Mouse (Mus musculus): ENCODE measurements around the gene Lrtm2. TPM values are rescaled to one million over a fixed set of nuclear protein-coding genes. Genes with fewer than 3 reads are reported as not detected.

Lrtm2 gene
- polyA plus RNA-seq, 1 experiment from 2014 or later, result 10.9 TPM

DNA sequence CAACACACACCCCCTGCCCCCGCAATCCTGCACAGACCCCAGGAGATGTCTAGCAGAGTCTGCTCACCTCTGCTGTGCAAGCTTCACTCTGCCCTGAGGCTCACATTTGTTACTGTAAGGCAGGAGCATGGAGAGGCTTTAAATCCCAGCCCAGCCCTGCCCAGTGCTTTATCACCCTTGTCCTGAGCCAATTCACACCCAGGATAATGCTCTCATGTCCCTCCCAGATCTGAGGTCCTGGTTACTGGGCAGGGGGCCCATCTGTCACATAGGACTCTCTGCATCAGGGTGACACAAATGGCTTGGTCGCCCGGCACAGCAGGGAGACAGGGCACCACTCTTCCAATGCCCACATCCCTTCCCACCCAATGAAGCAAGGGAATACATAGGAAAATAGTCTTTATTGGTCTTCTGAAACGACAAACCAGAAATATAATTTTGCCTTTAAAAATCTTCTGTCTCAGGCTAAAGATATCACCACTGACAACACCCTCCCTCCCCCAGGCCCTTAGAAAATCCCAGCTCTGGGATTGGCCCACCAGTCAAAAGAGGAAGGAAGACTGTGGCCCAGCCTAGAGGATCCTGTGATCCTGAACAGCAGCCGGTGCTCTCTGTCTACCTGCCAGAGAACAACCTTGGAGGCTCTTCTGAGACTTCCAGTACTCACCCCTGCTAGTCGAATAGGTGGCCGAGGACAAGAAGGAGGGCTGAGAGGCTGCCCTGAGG, 15.7 kb downstream of the Lrtm2 start:
- WGBS, result 54% methylated on average over 7 of the region's 7 CpGs
- Histone ChIP-seq H3K27ac (ENCODE audit: low read depth, low read length) (no peak overlapping the region), H3K27me3 (ENCODE audit: control insufficient read depth, insufficient read depth, low read length) (no peaks in the 10 kb centered on the region), H3K4me2 (ENCODE audit: low read depth, low read length) (no peak overlapping the region), H3K4me1 (ENCODE audit: control insufficient read depth, insufficient read depth, low read length) (peaks cover 19% of the 10 kb centered on the region), H3K36me3 (ENCODE audit: control insufficient read depth, insufficient read depth, low read length) (no peaks in the 10 kb centered on the region), H3K9me3 (ENCODE audit: control insufficient read depth, low read length) (no peaks in the 10 kb centered on the region), H3K4me3 (ENCODE audit: low read depth, low read length) (no peak overlapping the region), H3K9ac (replicated peaks; ENCODE audit: low read depth, low read length) (no peak overlapping the region)
- ATAC-seq (ENCODE audit: low read depth), result peak; percentile 33; the same call in 1 of the 2 replicates

DNA sequence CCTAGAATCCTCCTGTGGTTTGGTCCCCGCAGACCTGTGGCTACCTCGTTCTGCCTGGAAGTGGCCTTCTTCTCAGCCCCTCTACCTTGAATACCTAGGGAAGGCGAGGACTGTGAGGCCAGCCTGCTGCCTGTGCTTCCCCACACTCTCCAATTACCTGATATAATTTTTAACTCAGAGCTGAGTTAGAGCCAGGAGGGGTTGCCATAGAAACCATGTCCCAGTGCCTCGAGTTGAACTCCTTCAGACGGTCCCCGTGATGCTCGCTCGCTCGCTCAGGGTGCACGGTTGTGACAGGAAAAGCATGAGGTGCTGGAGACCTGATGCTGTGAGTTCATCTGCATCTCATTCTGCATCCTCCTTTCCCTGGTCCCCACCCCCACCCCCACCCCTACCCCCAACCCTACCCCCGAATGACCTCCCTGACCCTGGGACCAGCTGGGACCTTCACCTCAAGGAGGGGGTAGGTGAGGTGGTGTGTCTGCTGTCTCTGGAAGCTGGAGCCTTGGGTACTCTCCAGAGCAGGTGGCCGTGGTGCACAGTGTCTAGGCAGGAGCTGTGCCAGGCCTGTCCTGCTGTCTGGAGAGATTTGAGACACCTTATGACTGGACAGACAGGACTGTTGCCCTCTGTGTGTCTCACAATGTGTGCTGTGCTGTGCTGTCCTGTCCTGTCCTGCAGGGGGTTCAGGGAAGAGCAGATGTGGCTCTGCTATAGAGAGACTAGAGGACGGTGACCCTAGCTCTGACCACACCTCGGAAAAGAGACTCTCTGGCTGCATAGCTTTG, 16.8 kb downstream of the Lrtm2 start:
- 47% methylated on average over 14 of the region's 14 CpGs for WGBS
- H3K9ac ChIP-seq (replicated peaks; ENCODE audit: low read depth, low read length), result no peak overlapping the region

GRCm38 (mm10) chr6:119313096-119313495, 17.5 kb downstream of the Lrtm2 start:
- Histone ChIP-seq H3K27me3 (ENCODE audit: control insufficient read depth, insufficient read depth, low read length) (no peaks in the 10 kb centered on the region), H3K4me3 (ENCODE audit: low read depth, low read length) (no peak overlapping the region), H3K4me2 (ENCODE audit: low read depth, low read length) (no peak overlapping the region), H3K27ac (ENCODE audit: low read depth, low read length) (no peak overlapping the region), H3K36me3 (ENCODE audit: control insufficient read depth, insufficient read depth, low read length) (no peaks in the 10 kb centered on the region), H3K9ac (replicated peaks; ENCODE audit: low read depth, low read length) (no peak overlapping the region), H3K4me1 (ENCODE audit: control insufficient read depth, insufficient read depth, low read length) (peaks cover 19% of the 10 kb centered on the region), H3K9me3 (ENCODE audit: control insufficient read depth, low read length) (no peaks in the 10 kb centered on the region)
- no peak for ATAC-seq (ENCODE audit: low read depth)
- 54% methylated on average over 3 of the region's 3 CpGs for WGBS

More for the DNA sequence above, 16.8 kb downstream of the Lrtm2 start:
- H3K27ac ChIP-seq (ENCODE audit: low read depth, low read length), result peak overlapping the region; percentile 22; the same call in 1 of the 2 replicates
- no peaks in the 10 kb centered on the region for H3K36me3 ChIP-seq (ENCODE audit: control insufficient read depth, insufficient read depth, low read length)
- H3K9me3 ChIP-seq (ENCODE audit: control insufficient read depth, low read length), result no peaks in the 10 kb centered on the region
- ATAC-seq (ENCODE audit: low read depth), result peak; percentile 76
- no peak overlapping the region for H3K4me2 ChIP-seq (ENCODE audit: low read depth, low read length)
- no peaks in the 10 kb centered on the region for H3K27me3 ChIP-seq (ENCODE audit: control insufficient read depth, insufficient read depth, low read length)
- peaks cover 19% of the 10 kb centered on the region for H3K4me1 ChIP-seq (ENCODE audit: control insufficient read depth, insufficient read depth, low read length)
- no peak overlapping the region for H3K4me3 ChIP-seq (ENCODE audit: low read depth, low read length)

- Histone ChIP-seq H3K4me3 (ENCODE audit: low read depth, low read length) (no peak overlapping the region), H3K4me1 (ENCODE audit: control insufficient read depth, insufficient read depth, low read length) (peaks cover 19% of the 10 kb centered on the region), H3K9ac (replicated peaks; ENCODE audit: low read depth, low read length) (no peak overlapping the region), H3K36me3 (ENCODE audit: control insufficient read depth, insufficient read depth, low read length) (no peaks in the 10 kb centered on the region), H3K4me2 (ENCODE audit: low read depth, low read length) (no peak overlapping the region), H3K9me3 (ENCODE audit: control insufficient read depth, low read length) (no peaks in the 10 kb centered on the region), H3K27ac (ENCODE audit: low read depth, low read length) (no peak overlapping the region), H3K27me3 (ENCODE audit: control insufficient read depth, insufficient read depth, low read length) (no peaks in the 10 kb centered on the region)
- 90% methylated on average over 6 of the region's 6 CpGs for WGBS
- ATAC-seq (ENCODE audit: low read depth), result no peak
Measured at GRCm38 (mm10) chr6:119312381-119312780, 18.2 kb downstream of the Lrtm2 start.

DNA sequence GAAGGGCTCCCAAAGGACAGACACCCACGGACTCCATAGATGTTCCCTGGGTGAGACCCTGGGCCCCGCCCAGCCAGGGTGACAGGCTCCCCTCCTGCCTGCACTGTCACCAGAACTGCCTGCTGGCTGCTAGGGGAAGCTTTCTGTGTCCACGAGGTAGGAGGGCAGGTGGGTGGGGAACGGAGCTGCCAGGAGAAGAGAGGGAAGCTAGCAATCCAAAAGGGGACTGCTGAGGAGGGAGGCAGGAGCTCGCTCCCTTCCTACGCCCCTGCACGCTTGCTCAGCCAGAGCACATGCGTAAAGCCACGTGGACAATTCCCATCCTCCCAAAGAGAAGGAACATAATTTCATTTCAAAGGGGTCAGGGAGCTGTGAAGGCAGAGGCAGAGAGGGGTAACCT, 20.4 kb downstream of the Lrtm2 start:
- H3K36me3 ChIP-seq (ENCODE audit: control insufficient read depth, insufficient read depth, low read length), result no peaks in the 10 kb centered on the region
- peaks cover 19% of the 10 kb centered on the region for H3K4me1 ChIP-seq (ENCODE audit: control insufficient read depth, insufficient read depth, low read length)
- H3K9ac ChIP-seq (replicated peaks; ENCODE audit: low read depth, low read length), result no peak overlapping the region
- H3K4me2 ChIP-seq (ENCODE audit: low read depth, low read length), result no peak overlapping the region
- ATAC-seq (ENCODE audit: low read depth), result no peak
- H3K9me3 ChIP-seq (ENCODE audit: control insufficient read depth, low read length), result no peaks in the 10 kb centered on the region
- no peaks in the 10 kb centered on the region for H3K27me3 ChIP-seq (ENCODE audit: control insufficient read depth, insufficient read depth, low read length)
- H3K27ac ChIP-seq (ENCODE audit: low read depth, low read length), result no peak overlapping the region
- H3K4me3 ChIP-seq (ENCODE audit: low read depth, low read length), result no peak overlapping the region
- WGBS, result 60% methylated on average over 9 of the region's 9 CpGs

DNA sequence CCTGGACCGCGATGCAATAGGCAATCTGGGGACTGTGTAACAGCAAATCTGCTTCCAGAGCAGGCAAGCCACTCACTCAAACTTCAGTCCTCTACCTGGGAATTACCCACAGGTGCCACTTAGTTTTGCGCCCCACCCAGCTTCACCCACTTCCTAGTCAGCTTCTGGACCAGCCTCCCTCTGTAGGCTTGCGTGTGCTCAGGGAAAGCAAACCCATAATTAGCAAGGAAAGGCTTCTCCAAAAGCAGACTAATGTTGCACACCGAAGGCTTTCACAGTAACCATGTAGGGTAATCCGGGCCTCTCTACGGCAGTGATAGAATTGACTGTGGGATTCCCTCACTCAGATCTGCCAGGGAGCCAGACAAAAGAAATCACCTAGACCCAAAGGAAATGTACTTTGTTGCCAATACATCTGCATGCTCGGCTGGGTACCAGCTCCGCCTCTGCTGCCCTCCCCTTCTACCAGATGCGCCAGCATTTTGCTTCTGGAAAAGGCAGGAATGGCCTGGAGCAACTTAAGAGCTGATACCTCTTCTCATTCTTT, 22.6 kb downstream of the Lrtm2 start:
- Histone ChIP-seq H3K27me3 (ENCODE audit: control insufficient read depth, insufficient read depth, low read length) (no peaks in the 10 kb centered on the region), H3K9ac (replicated peaks; ENCODE audit: low read depth, low read length) (no peak overlapping the region), H3K36me3 (ENCODE audit: control insufficient read depth, insufficient read depth, low read length) (no peaks in the 10 kb centered on the region), H3K9me3 (ENCODE audit: control insufficient read depth, low read length) (no peaks in the 10 kb centered on the region), H3K4me2 (ENCODE audit: low read depth, low read length) (no peak overlapping the region), H3K27ac (ENCODE audit: low read depth, low read length) (no peak overlapping the region), H3K4me1 (ENCODE audit: control insufficient read depth, insufficient read depth, low read length) (peaks cover under 1% of the 10 kb centered on the region; the same call in 1 of the 2 replicates), H3K4me3 (ENCODE audit: low read depth, low read length) (no peak overlapping the region)
- ATAC-seq (ENCODE audit: low read depth), result no peak
- 52% methylated on average over 10 of the region's 10 CpGs for WGBS

DNA sequence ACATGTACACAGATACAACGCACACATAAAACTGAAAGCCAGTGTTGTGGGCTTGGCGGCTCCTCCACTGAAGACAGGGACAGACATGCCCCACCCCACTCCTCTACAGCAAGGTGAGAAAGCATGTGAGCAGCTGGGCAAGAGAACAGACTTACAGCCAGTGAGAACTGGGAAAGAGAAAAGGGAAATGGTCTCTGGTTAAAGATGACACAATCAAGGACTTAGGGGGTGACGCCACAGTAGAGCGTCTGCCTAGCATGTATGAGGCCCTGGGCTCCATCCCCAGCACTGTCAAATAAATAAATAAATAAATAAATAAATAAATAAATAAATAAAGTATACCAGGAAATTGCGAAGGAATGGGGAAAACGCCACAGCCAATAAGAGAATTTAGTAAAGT, 27.2 kb downstream of the Lrtm2 start:
- Histone ChIP-seq H3K4me1 (ENCODE audit: control insufficient read depth, insufficient read depth, low read length) (no peaks in the 10 kb centered on the region), H3K36me3 (ENCODE audit: control insufficient read depth, insufficient read depth, low read length) (no peaks in the 10 kb centered on the region), H3K27me3 (ENCODE audit: control insufficient read depth, insufficient read depth, low read length) (no peaks in the 10 kb centered on the region), H3K4me2 (ENCODE audit: low read depth, low read length) (no peak overlapping the region), H3K27ac (ENCODE audit: low read depth, low read length) (no peak overlapping the region), H3K9ac (replicated peaks; ENCODE audit: low read depth, low read length) (no peak overlapping the region), H3K9me3 (ENCODE audit: control insufficient read depth, low read length) (no peaks in the 10 kb centered on the region), H3K4me3 (ENCODE audit: low read depth, low read length) (no peak overlapping the region)
- WGBS, result 93% methylated on average over 6 of the region's 6 CpGs
- no peak for ATAC-seq (ENCODE audit: low read depth)

DNA sequence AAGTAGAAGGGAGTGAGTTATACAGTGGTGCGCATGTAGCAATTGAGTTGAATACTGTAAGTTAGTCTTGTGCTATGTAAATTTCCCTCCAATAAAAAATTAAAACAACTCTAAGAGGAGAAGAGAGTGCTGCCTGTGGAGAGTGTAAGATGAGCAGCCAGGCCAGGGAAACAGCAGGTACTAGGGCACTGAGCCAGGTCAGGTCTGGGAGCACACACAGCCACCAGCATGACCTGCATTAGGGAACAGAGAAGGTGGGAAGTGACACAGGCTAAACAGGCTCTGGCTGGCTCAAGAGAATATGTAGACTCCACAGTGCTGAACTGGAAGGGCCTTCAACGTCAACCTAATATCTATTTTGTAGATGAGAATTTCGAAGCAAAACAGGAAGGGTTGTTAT, 29.3 kb downstream of the Lrtm2 start:
- H3K4me3 ChIP-seq (ENCODE audit: low read depth, low read length), result no peak overlapping the region
- no peaks in the 10 kb centered on the region for H3K36me3 ChIP-seq (ENCODE audit: control insufficient read depth, insufficient read depth, low read length)
- no peak overlapping the region for H3K27ac ChIP-seq (ENCODE audit: low read depth, low read length)
- 92% methylated on average over 3 of the region's 3 CpGs for WGBS
- H3K4me2 ChIP-seq (ENCODE audit: low read depth, low read length), result no peak overlapping the region
- no peak for ATAC-seq (ENCODE audit: low read depth)
- no peaks in the 10 kb centered on the region for H3K27me3 ChIP-seq (ENCODE audit: control insufficient read depth, insufficient read depth, low read length)
- no peak overlapping the region for H3K9ac ChIP-seq (replicated peaks; ENCODE audit: low read depth, low read length)
- H3K4me1 ChIP-seq (ENCODE audit: control insufficient read depth, insufficient read depth, low read length), result no peaks in the 10 kb centered on the region
- H3K9me3 ChIP-seq (ENCODE audit: control insufficient read depth, low read length), result no peaks in the 10 kb centered on the region

DNA sequence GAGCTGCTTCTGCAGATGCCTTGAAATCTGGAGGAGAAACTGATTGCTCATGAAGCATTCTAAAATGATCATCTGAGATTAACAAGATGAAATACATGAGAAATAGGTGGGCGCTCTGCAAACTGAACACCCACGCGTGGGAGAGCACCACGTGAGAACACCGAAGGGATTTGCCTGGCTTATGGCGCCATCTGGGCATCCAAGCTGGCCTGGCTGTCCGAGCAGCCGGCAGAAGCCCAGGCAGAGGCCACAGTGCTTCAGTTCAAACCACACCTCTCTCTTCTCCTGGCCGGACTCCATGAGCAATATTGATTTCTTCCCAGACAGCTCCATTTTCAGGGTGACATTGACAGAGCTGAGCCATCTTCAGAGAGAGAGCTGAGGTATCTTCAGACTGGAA, 49.8 kb downstream of the Lrtm2 start:
- Histone ChIP-seq H3K36me3 (ENCODE audit: control insufficient read depth, insufficient read depth, low read length) (no peaks in the 10 kb centered on the region), H3K4me2 (ENCODE audit: low read depth, low read length) (no peak overlapping the region), H3K27me3 (ENCODE audit: control insufficient read depth, insufficient read depth, low read length) (no peaks in the 10 kb centered on the region), H3K4me1 (ENCODE audit: control insufficient read depth, insufficient read depth, low read length) (no peaks in the 10 kb centered on the region), H3K27ac (ENCODE audit: low read depth, low read length) (no peak overlapping the region), H3K9me3 (ENCODE audit: control insufficient read depth, low read length) (no peaks in the 10 kb centered on the region), H3K4me3 (ENCODE audit: low read depth, low read length) (no peak overlapping the region), H3K9ac (replicated peaks; ENCODE audit: low read depth, low read length) (no peak overlapping the region)
- ATAC-seq (ENCODE audit: low read depth), result no peak
- WGBS, result 71% methylated on average over 9 of the region's 9 CpGs

Data from neural tube, embryonic 14.5 days (tissue).